Mouse (Mus musculus) stomach, postnatal 0 days (tissue): ENCODE results near the gene Nudt16. TPM values are rescaled to one million over a fixed set of nuclear protein-coding genes. Genes with fewer than 3 reads are reported as not detected.
A peak's percentile ranks its signal among the peaks of the same experiment; 100 is the strongest.

Experiments used
- ATAC-seq: fragments of 200-750 bp; cut with Nextera tagmentation; 2 replicates; pipeline ENCODE4 v1.8.0; 2017; ENCODE audit not compliant: low FRiP score, low TSS enrichment
- DNase-seq: peaks from one replicate; pipeline ENCODE4 v3.0.0-alpha.2; 2016; ENCODE audit warnings: low spot score
- H3K27ac ChIP-seq: fragments of 300-500 bp; sonication (generic); replicated peaks from 2 replicates; pipeline ENCODE4 v1.5.1; 2014; ENCODE audit warnings: mild to moderate bottlenecking, control low read depth
- H3K27me3 ChIP-seq: fragments of 300-500 bp; sonication (generic); 2 replicates; pipeline ENCODE4 v1.6.1; 2014; ENCODE audit warnings: low read length; ENCODE audit not compliant: control insufficient read depth, insufficient read depth
- H3K36me3 ChIP-seq: fragments of 300-500 bp; sonication (generic); 2 replicates; pipeline ENCODE4 v1.6.1; 2014; ENCODE audit warnings: low read length, mixed read lengths; ENCODE audit not compliant: control insufficient read depth, insufficient read depth
- H3K4me1 ChIP-seq: fragments of 300-500 bp; sonication (generic); replicated peaks from 2 replicates; pipeline ENCODE4 v1.6.1; 2014; ENCODE audit warnings: antibody characterized with exemption; ENCODE audit not compliant: control insufficient read depth, insufficient read depth
- H3K4me2 ChIP-seq: fragments of 300-500 bp; sonication (generic); replicated peaks from 2 replicates; pipeline ENCODE4 v1.6.1; 2014; ENCODE audit warnings: low read depth, mild to moderate bottlenecking, control low read depth, moderate library complexity
- H3K4me3 ChIP-seq: fragments of 300-500 bp; sonication (generic); 2 replicates; pipeline ENCODE4 v1.5.1; 2014; ENCODE audit warnings: low read depth, low read length, control low read depth
- H3K9ac ChIP-seq: fragments of 300-500 bp; sonication (generic); 2 replicates; pipeline ENCODE4 v1.6.1; 2014; ENCODE audit warnings: mild to moderate bottlenecking, low read length, control low read depth, mixed read lengths
- H3K9me3 ChIP-seq: fragments of 300-500 bp; sonication (generic); 2 replicates; pipeline ENCODE4 v1.6.1; 2016; ENCODE audit warnings: low read length; ENCODE audit not compliant: control insufficient read depth
- CTCF ChIP-seq: IDR thresholded peaks from 2 replicates; pipeline ENCODE4 v1.5.1; 2016; ENCODE audit warnings: antibody characterized with exemption, low read depth, mild to moderate bottlenecking, moderate library complexity
- EP300 ChIP-seq: optimal IDR thresholded peaks from 2 replicates; pipeline ENCODE3; 2016; ENCODE audit warnings: antibody characterized with exemption
- WGBS: fragments of 180-500 bp; shearing (Covaris S2); extraction: QIAGEN DNeasy Blood & Tissue Kit; methylation state at CpG from one replicate; pipeline ENCODE4 v1.1.7; 2014; 5-methylcytosine and 5-hydroxymethylcytosine counted together
- polyA plus RNA-seq: library from polyadenylated mRNA; unstranded; fragments of >200 nt; fragmentation: Nextera tagmentation; extraction: Ambion mirVana; gene quantifications from 2 replicates; pipeline ENCODE4 v1.2.1, GENCODE M21; 2015

Gene Nudt16
- polyA plus RNA-seq, result 17.7 and 21.0 TPM in 2 replicates

DNA sequence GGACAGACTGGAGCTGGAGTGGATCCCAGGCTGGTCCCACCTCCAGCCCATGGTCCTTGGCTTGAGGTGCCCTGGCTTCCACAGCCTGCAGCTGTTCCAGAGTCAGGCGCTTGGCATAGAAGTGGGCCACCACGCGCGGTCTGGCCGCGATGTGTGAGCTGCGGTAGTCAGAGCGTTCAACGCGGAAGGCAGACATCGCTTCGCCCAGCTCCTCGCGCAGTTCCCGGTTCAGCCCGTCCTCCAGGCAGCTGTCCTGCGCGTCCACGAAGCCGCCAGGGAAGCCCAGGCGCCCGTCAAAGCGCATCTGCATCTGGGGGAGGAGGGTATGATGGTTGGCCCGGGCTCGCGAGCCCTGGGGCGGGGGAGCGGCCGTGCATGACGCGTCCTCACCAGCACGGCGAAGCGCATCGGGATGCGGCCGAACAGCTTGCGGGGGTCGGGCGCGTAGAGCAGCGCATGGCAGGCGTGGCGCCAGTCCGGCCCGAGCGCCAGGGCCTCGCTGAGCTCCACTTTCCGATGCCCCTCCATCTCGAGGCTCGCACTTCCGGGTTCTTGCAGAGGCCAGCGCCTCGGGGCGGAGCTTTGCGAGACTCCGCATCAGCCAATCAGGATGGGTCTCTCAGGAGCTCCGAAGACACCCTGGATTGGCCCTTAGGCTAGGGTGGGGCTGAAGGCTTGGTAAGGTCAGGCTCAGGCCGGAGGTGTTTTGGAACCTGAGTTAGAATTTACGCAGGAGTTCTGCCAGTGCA, at the start of gene Nudt16:
Nudt16 (minus strand) TSS at position 572 of the 749 bp plus-strand sequence.
- WGBS, result under 1% methylated on average over 56 of the region's 60 CpGs
- Histone ChIP-seq H3K9ac (peak within 1 kb of the TSS; percentile 78), H3K4me3 (peak within 1 kb of the TSS; percentile 79), H3K27me3 (no peaks in the 10 kb centered on the region), H3K27ac (peak within 1 kb of the TSS; percentile 86), H3K4me1 (0 out of 2 replicates have a peak, but pooled peaks cover 5% of the 10 kb centered on the region), H3K36me3 (no peaks in the 10 kb centered on the region), H3K4me2 (peak within 1 kb of the TSS; percentile 90), H3K9me3 (no peaks in the 10 kb centered on the region)
- TF ChIP-seq CTCF (no peak), EP300 (no peak)
- DNase-seq (peak; percentile 93), ATAC-seq (peak; percentile 99)

DNA sequence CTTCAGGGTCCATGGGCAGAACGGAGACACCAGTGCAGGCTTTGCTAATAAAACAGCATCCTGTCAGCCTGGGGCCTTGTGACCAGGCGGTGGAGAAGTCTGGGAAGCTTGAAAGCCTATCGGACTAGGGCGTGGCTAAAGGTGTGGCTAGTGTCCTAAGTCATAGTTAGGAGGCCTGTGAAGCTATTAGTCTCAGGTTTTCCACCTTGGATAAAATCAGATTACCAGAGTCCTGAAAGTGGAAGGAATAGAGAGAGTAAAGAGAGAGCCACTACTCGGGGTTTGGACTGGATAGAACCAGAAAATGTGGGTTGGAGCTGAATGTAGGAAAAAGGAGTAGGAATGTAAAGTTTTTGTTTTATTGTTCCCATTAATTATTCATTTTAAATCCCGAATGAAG, 13.4 kb upstream of the Nudt16 start, which contains the start of gene 1700080E11Rik:
1700080E11Rik (minus strand) TSS at position 101 of the 400 bp plus-strand sequence.
- Histone ChIP-seq H3K9me3 (no peaks in the 10 kb centered on the region), H3K4me2 (no peak within 1 kb of the TSS), H3K27me3 (no peaks in the 10 kb centered on the region), H3K36me3 (no peaks in the 10 kb centered on the region), H3K9ac (no peak within 1 kb of the TSS), H3K4me1 (no peaks in the 10 kb centered on the region), H3K4me3 (no peak within 1 kb of the TSS), H3K27ac (no peak within 1 kb of the TSS)
- TF ChIP-seq CTCF, result no peak
- TF ChIP-seq EP300, result no peak
- 69% methylated on average over 6 of the region's 6 CpGs for WGBS
- no peak for ATAC-seq
- DNase-seq, result peak; percentile 8

GRCm38 (mm10) chr9:105139204-105139603, 7.6 kb upstream of the Nudt16 start:
- Histone ChIP-seq H3K27ac (no peak overlapping the region), H3K4me3 (no peak overlapping the region), H3K4me2 (no peak overlapping the region), H3K36me3 (no peaks in the 10 kb centered on the region), H3K9me3 (no peaks in the 10 kb centered on the region), H3K27me3 (no peaks in the 10 kb centered on the region), H3K4me1 (no peaks in the 10 kb centered on the region), H3K9ac (no peak overlapping the region)
- WGBS, result 60% methylated on average over 6 of the region's 6 CpGs
- peak; percentile 8 for DNase-seq
- TF ChIP-seq CTCF (no peak), EP300 (no peak)
- no peak for ATAC-seq

- no peak overlapping the region for H3K4me2 ChIP-seq
- H3K9ac ChIP-seq, result no peak overlapping the region
- ATAC-seq (no peak), DNase-seq (peak; percentile 1)
- no peaks in the 10 kb centered on the region for H3K9me3 ChIP-seq
- 34% methylated on average over 1 of the region's 1 CpGs for WGBS
- H3K4me1 ChIP-seq, result 0 out of 2 replicates have a peak, but pooled peaks cover 3% of the 10 kb centered on the region
- H3K4me3 ChIP-seq, result no peak overlapping the region
- TF ChIP-seq EP300 (no peak), CTCF (no peak)
- H3K27ac ChIP-seq, result no peak overlapping the region
- no peaks in the 10 kb centered on the region for H3K27me3 ChIP-seq
- H3K36me3 ChIP-seq, result no peaks in the 10 kb centered on the region
Observed at GRCm38 (mm10) chr9:105136404-105136803, 4.8 kb upstream of the Nudt16 start.

GRCm38 (mm10) chr9:105134536-105134935, 2.9 kb upstream of the Nudt16 start:
- no peak overlapping the region for H3K9ac ChIP-seq
- ATAC-seq, result no peak
- TF ChIP-seq EP300 (no peak), CTCF (no peak)
- H3K27me3 ChIP-seq, result no peaks in the 10 kb centered on the region
- H3K4me2 ChIP-seq, result no peak overlapping the region
- peak; percentile 0 for DNase-seq
- H3K27ac ChIP-seq, result no peak overlapping the region
- H3K9me3 ChIP-seq, result no peaks in the 10 kb centered on the region
- H3K4me3 ChIP-seq, result no peak overlapping the region
- 0 out of 2 replicates have a peak, but pooled peaks cover 5% of the 10 kb centered on the region for H3K4me1 ChIP-seq
- H3K36me3 ChIP-seq, result no peaks in the 10 kb centered on the region
- WGBS, result 88% methylated on average over 5 of the region's 5 CpGs

GRCm38 (mm10) chr9:105132002-105132367, 361 bp upstream of the Nudt16 start:
- peak overlapping the region; percentile 79 for H3K4me3 ChIP-seq
- H3K9ac ChIP-seq, result no peak overlapping the region; the same call in 1 of the 2 replicates
- H3K36me3 ChIP-seq, result no peaks in the 10 kb centered on the region
- H3K27me3 ChIP-seq, result no peaks in the 10 kb centered on the region
- H3K4me2 ChIP-seq, result peak overlapping the region; percentile 90
- TF ChIP-seq EP300 (no peak), CTCF (no peak)
- ATAC-seq (peak; percentile 24), DNase-seq (no peak)
- peak overlapping the region; percentile 86; the same call in 1 of the 2 replicates for H3K27ac ChIP-seq
- WGBS, result 20% methylated on average over 5 of the region's 5 CpGs
- 0 out of 2 replicates have a peak, but pooled peaks cover 5% of the 10 kb centered on the region for H3K4me1 ChIP-seq
- no peaks in the 10 kb centered on the region for H3K9me3 ChIP-seq
